ENCODE assay signal across 7 mouse cellular contexts in the genomic region with DNA sequence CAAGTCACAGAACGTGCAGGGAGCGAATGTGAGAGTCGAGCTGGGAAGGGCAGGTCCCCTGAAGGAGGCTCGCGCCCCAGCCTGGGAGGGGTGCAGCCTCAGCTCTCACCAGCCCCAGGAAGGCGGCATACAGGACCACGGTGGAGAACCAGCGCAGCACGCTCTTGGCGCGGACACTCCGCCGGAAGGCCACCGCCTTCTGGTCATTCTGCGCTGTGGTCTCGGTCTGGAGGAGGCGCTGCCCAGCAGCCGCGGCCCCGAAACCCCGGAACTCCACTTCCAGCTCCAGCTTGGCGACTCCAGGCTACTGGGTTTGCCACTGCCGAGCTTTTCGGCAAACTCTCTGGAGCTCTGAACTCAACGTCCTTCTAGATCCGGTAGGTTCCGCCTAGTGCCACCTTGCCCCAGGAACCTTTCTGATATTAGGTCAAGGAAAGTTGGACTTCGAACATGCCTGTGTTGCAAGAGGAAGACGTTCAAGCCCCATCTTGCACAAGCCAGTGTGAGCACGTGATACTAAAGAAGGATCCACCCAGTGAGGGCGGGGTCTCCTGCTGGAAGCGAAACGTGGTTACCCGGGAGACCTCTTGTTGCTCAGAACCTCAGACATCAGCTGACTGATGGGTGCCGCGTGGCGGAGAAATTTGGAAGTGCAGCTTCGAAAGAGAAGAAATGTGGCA. TPM values are rescaled to one million over a fixed set of nuclear protein-coding genes. Genes with fewer than 3 reads are reported as not detected.
A peak's percentile ranks its signal among the peaks of the same experiment; 100 is the strongest.
DNase-seq lines count a peak whose midpoint lies in the region; ATAC-seq lines count a peak whose summit lies in the region.

A gene (minus strand): TSS at position 393 of the 680 bp plus-strand sequence.

- H3K9me3 ChIP-seq in intestine, embryonic 16.5 days (ENCODE audit: control insufficient read depth, low read length) = no peaks in the 10 kb centered on the region
- H3K9me3 ChIP-seq in midbrain, embryonic 11.5 days (ENCODE audit: control insufficient read depth, low read length) = no peaks in the 10 kb centered on the region

- H3K4me1 ChIP-seq in intestine, embryonic 16.5 days (ENCODE audit: control insufficient read depth, insufficient read depth, low read length) = peaks cover 3% of the 10 kb centered on the region; the same call in 1 of the 2 replicates
- peaks cover 3% of the 10 kb centered on the region; the same call in 1 of the 2 replicates for H3K4me1 ChIP-seq in midbrain, embryonic 11.5 days (ENCODE audit: control insufficient read depth, insufficient read depth, low read length)

- peak within 1 kb of the TSS; percentile 94 for H3K27ac ChIP-seq in intestine, embryonic 16.5 days (ENCODE audit: low read length)
- no peak within 1 kb of the TSS for H3K27ac ChIP-seq in midbrain, embryonic 11.5 days (ENCODE audit: low read depth, low read length)

- intact Hi-C loops in left cerebral cortex, postnatal 36 days (cut with DNase I) = loop anchor here (5.0 kb wide), 1 partner anchor 67 kb away; a partner anchor contains a TSS

- peak within 1 kb of the TSS; percentile 84 for H3K9ac ChIP-seq in intestine, embryonic 16.5 days (ENCODE audit: low read depth, low read length)
- H3K9ac ChIP-seq in midbrain, embryonic 11.5 days (ENCODE audit: low read length) = peak within 1 kb of the TSS; percentile 55

- peak; percentile 99 for ATAC-seq in intestine, embryonic 16.5 days
- peak; percentile 99 for ATAC-seq in midbrain, embryonic 11.5 days (ENCODE audit: low FRiP score)

- no peaks in the 10 kb centered on the region for H3K36me3 ChIP-seq in intestine, embryonic 16.5 days (ENCODE audit: control insufficient read depth, insufficient read depth, low read length)
- no peaks in the 10 kb centered on the region for H3K36me3 ChIP-seq in midbrain, embryonic 11.5 days (ENCODE audit: control insufficient read depth, insufficient read depth, low read length)

- H3K4me2 ChIP-seq in intestine, embryonic 16.5 days (ENCODE audit: low read depth, low read length) = peak within 1 kb of the TSS; percentile 91
- peak within 1 kb of the TSS; percentile 93 for H3K4me2 ChIP-seq in midbrain, embryonic 11.5 days

- peak within 1 kb of the TSS; percentile 70 for H3K4me3 ChIP-seq in intestine, embryonic 16.5 days (ENCODE audit: low read length)
- peak within 1 kb of the TSS; percentile 49 for H3K4me3 ChIP-seq in midbrain, embryonic 11.5 days (ENCODE audit: low read depth, low read length)

- under 1% methylated on average over 38 of the region's 38 CpGs for WGBS in intestine, embryonic 16.5 days
- under 1% methylated on average over 38 of the region's 38 CpGs for WGBS in midbrain, embryonic 11.5 days

- H3K27me3 ChIP-seq in intestine, embryonic 16.5 days (replicated peaks; ENCODE audit: control insufficient read depth, insufficient read depth, low read length) = no peaks in the 10 kb centered on the region
- H3K27me3 ChIP-seq in midbrain, embryonic 11.5 days (ENCODE audit: control insufficient read depth, insufficient read depth, low read length) = peaks cover 3% of the 10 kb centered on the region; the same call in 1 of the 2 replicates

- DNase-seq in adrenal gland, adult 8-10 months = peak; percentile 97
- DNase-seq in embryo, embryonic 9.5 days (ENCODE audit: extremely low spot score) = peak; percentile 91
- peak; percentile 81 to 95 for DNase-seq in gastrocnemius, postnatal 4 days (ENCODE audit: low spot score in 2 of 2)
- DNase-seq in left cerebral cortex, postnatal 36 days (ENCODE audit: low spot score in 2 of 2) = peak; percentile 78 to 87
- peak; percentile 99 for DNase-seq in midbrain, embryonic 11.5 days (ENCODE audit: low spot score, missing footprints)
- DNase-seq in skeletal muscle tissue, adult 2 months (ENCODE audit: low read depth, low spot score) = peak; percentile 97

RNA-seq across cellular contexts. Expression of the gene that starts here (rescaled TPM):
- total RNA-seq in adrenal gland, adult 8-10 months (2022) = 10 to 100 TPM in 1 of 4 experiments, 1 to 10 TPM in 3; 3.0 to 10.2 (median 6.6) TPM
- 1 to 10 TPM; 2.5 to 2.6 TPM for total RNA-seq in gastrocnemius, postnatal 4 days (2021)
- polyA plus RNA-seq in intestine, embryonic 16.5 days (2015; fragmentation: Nextera tagmentation; extraction: Ambion mirVana) = 9.4 and 11.7 TPM in 2 replicates
- total RNA-seq in left cerebral cortex, postnatal 36 days (2021) = under 1 TPM; 0.25 to 0.47 TPM
- 0.61 TPM in 1 of 2 replicates, not detected in the other for polyA plus RNA-seq in midbrain, embryonic 11.5 days (2014; fragmentation: Nextera tagmentation; extraction: Ambion mirVana)

Comparison
In these comparisons a context has a peak if more than half of its experiments do, and no peak if none do; other contexts are left out.
1. Peak in DNase-seq in left cerebral cortex, postnatal 36 days; RNA of the gene not detected or under 1 TPM.
2. Peak in DNase-seq, ATAC-seq, H3K4me3 ChIP-seq, H3K9ac ChIP-seq and H3K4me2 ChIP-seq in midbrain, embryonic 11.5 days; RNA of the gene not detected or under 1 TPM.